Mouse (Mus musculus) forebrain, embryonic 11.5 days (tissue): ENCODE measurements at regions not wholly inside any gene's neighbourhood (a gene's known extent, or its start where the extent isn't known, plus 50 kb on each side); places are given as distances from the start of the nearest gene placed in this dataset.
A peak's percentile ranks its signal among the peaks of the same experiment; 100 is the strongest.

ENCODE experiments used
- ATAC-seq: fragments of 200-750 bp; cut with Nextera tagmentation; replicated peaks from 2 replicates; pipeline ENCODE4 v1.8.0; 2017; ENCODE audit warnings: moderate TSS enrichment; ENCODE audit not compliant: low FRiP score
- DNase-seq: peaks from one replicate; pipeline ENCODE4 v3.0.0-alpha.2; 2017; ENCODE audit warnings: low spot score
- H3K27ac ChIP-seq: fragments of 300-500 bp; sonication (generic); 2 replicates; pipeline ENCODE4 v1.5.1; 2014; ENCODE audit warnings: low read depth, low read length
- H3K27me3 ChIP-seq: fragments of 300-500 bp; sonication (generic); 2 replicates; pipeline ENCODE4 v1.6.1; 2014; ENCODE audit warnings: mild to moderate bottlenecking, low read length, mixed read lengths; ENCODE audit not compliant: control insufficient read depth, insufficient read depth
- H3K36me3 ChIP-seq: fragments of 300-500 bp; sonication (generic); 2 replicates; pipeline ENCODE4 v1.6.1; 2014; ENCODE audit warnings: mild to moderate bottlenecking, low read length, moderate library complexity, mixed read lengths; ENCODE audit not compliant: control insufficient read depth, insufficient read depth
- H3K4me1 ChIP-seq: fragments of 300-500 bp; sonication (generic); replicated peaks from 2 replicates; pipeline ENCODE4 v1.6.1; 2014; ENCODE audit warnings: low read length, mixed read lengths; ENCODE audit not compliant: control insufficient read depth, insufficient read depth
- H3K4me2 ChIP-seq: fragments of 300-500 bp; sonication (generic); 2 replicates; pipeline ENCODE4 v1.6.1; 2014; ENCODE audit warnings: low read depth, mild to moderate bottlenecking, low read length, moderate library complexity, mixed read lengths; ENCODE audit not compliant: severe bottlenecking
- H3K4me3 ChIP-seq: fragments of 300-500 bp; sonication (generic); 2 replicates; pipeline ENCODE4 v1.5.1; 2014; ENCODE audit warnings: low read depth, low read length
- H3K9ac ChIP-seq: fragments of 300-500 bp; sonication (generic); 2 replicates; pipeline ENCODE4 v1.6.1; 2014; ENCODE audit warnings: low read length
- H3K9me3 ChIP-seq: fragments of 300-500 bp; sonication (generic); 2 replicates; pipeline ENCODE4 v1.6.1; 2016; ENCODE audit warnings: low read length, mixed read lengths; ENCODE audit not compliant: control insufficient read depth
- WGBS: fragments of 180-500 bp; shearing (Covaris S2); extraction: QIAGEN DNeasy Blood & Tissue Kit; methylation state at CpG from one replicate; pipeline ENCODE4 v1.1.7; 2014; 5-methylcytosine and 5-hydroxymethylcytosine counted together

DNA sequence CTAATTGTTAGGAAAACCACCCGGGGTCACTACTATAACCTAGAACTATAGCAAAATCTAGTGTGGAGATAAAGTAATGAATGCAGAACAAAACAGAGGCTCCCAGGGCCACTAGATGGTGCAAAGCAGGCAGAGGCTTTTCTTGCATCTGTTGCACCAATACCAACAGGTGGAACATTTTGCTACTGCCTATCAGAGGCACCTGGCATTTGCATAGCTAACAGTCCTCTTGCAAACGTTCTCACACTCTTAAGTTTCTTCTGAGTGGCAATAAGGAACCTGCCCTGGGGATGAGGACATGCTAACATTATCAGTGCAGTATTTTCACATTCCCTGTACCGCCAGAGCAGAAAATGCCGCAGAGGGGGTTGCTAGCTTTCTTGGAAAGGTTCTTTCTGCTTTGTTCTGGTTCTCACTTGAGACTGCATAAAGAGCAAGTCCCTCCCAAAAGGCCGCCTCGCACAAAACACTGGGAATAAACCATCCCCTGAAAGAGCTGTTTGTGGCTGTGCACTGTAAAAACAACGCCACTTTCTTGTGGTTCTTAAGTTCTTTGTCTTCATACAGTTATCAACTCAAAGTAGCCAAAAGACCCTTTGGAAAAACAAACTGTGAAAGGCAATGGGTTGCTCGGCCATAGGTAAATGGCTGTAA, 193.2 kb upstream of the Smim15 start:
- Histone ChIP-seq H3K4me3 (no peak overlapping the region), H3K9ac (no peak overlapping the region), H3K9me3 (no peaks in the 10 kb centered on the region), H3K36me3 (no peaks in the 10 kb centered on the region), H3K27me3 (no peaks in the 10 kb centered on the region), H3K4me1 (peaks cover 20% of the 10 kb centered on the region), H3K27ac (peak overlapping the region; percentile 41; the same call in 1 of the 2 replicates), H3K4me2 (peak overlapping the region; percentile 6; the same call in 1 of the 2 replicates)
- no peak for DNase-seq
- WGBS, result 56% methylated on average over 8 of the region's 8 CpGs
- 0 out of 2 replicates have a peak, but pooled peaks have one; percentile 7 for ATAC-seq

DNA sequence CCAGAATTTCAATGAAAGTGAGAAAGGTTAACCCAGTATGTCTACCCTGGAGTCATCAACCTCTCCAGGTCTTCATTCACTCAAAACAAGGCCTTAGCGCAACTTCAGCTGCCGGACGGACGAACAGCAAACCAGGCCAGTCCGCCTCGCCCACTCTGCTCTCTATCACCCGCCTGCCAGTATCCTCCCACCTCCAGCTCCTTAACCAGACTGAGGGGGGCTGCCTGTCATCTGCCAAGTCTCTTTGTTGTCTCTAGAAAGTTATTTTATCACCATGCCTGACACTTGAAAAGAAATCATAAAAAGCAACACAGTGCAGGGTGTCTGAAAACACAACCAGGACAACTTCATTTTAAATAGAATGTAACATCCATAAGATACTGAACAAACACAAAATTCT, 195.4 kb upstream of the Smim15 start:
- Histone ChIP-seq H3K4me2 (no peak overlapping the region), H3K36me3 (no peaks in the 10 kb centered on the region), H3K4me1 (peaks cover 26% of the 10 kb centered on the region), H3K27me3 (no peaks in the 10 kb centered on the region), H3K9ac (no peak overlapping the region), H3K27ac (no peak overlapping the region), H3K4me3 (no peak overlapping the region), H3K9me3 (no peaks in the 10 kb centered on the region)
- ATAC-seq (no peak), DNase-seq (no peak)
- 81% methylated on average over 7 of the region's 7 CpGs for WGBS

DNA sequence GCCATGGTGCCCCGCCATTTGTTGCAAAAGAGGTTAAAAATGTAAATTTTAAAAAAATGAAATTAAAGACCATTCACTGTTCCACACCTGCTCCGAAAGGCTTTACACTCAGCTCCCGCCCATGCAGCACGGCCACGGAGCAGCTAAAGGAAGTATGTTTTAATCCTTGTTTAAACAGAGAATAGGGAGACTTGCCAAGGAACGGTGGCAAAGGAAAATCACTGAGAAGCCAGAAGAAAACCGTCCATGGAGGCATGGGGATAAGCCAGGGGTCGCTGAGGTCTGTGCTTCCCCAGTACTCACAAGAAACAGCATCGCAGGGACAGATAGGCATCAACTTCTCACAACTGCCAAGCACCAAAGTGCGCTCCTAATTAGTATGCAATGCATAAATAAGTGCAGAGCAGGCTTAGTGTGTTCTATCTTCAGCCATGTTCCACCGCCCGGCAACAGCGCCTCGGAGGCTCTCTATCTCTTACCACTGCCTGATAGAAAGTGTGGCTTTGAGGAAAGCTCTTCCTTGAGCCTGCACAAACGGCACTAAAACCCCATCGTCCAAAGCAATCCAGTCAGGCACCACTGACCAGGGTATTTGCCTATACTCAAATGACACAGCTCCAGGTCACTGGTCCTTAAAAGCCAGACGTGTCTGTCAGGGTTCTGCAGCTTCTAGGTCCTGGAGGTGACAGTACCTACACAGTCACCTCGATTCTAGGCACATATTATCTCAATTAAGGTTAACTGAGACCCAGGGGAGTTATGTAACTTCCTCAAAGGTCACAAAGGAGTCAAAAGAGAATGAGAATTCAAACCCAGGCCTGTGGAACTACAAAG, 196.8 kb upstream of the Smim15 start:
- WGBS, result 37% methylated on average over 18 of the region's 18 CpGs
- Histone ChIP-seq H3K4me3 (no peak overlapping the region), H3K4me2 (peak overlapping the region; percentile 39), H3K27ac (peak overlapping the region; percentile 26; the same call in 1 of the 2 replicates), H3K9ac (peak overlapping the region; percentile 9; the same call in 1 of the 2 replicates), H3K4me1 (peaks cover 26% of the 10 kb centered on the region), H3K27me3 (no peaks in the 10 kb centered on the region), H3K36me3 (no peaks in the 10 kb centered on the region), H3K9me3 (no peaks in the 10 kb centered on the region)
- ATAC-seq (0 out of 2 replicates have a peak, but pooled peaks have one; percentile 19), DNase-seq (no peak)

- ATAC-seq, result 0 out of 2 replicates have a peak, but pooled peaks have one; percentile 14
- H3K36me3 ChIP-seq, result no peaks in the 10 kb centered on the region
- H3K9ac ChIP-seq, result peak overlapping the region; percentile 9; the same call in 1 of the 2 replicates
- 17% methylated on average over 10 of the region's 10 CpGs for WGBS
- peak overlapping the region; percentile 39 for H3K4me2 ChIP-seq
- H3K27me3 ChIP-seq, result no peaks in the 10 kb centered on the region
- DNase-seq, result no peak
- peaks cover 25% of the 10 kb centered on the region for H3K4me1 ChIP-seq
- no peak overlapping the region for H3K4me3 ChIP-seq
- H3K9me3 ChIP-seq, result no peaks in the 10 kb centered on the region
- peak overlapping the region; percentile 26 for H3K27ac ChIP-seq
Measured at GRCm38 (mm10) chr13:107846621-107847178, 197.5 kb upstream of the Smim15 start.

- no peak overlapping the region for H3K27ac ChIP-seq
- H3K27me3 ChIP-seq, result no peaks in the 10 kb centered on the region
- no peak overlapping the region for H3K4me3 ChIP-seq
- H3K9ac ChIP-seq, result no peak overlapping the region
- no peak for DNase-seq
- no peak for ATAC-seq
- H3K36me3 ChIP-seq, result no peaks in the 10 kb centered on the region
- no peak overlapping the region for H3K4me2 ChIP-seq
- peaks cover 23% of the 10 kb centered on the region for H3K4me1 ChIP-seq
- H3K9me3 ChIP-seq, result no peaks in the 10 kb centered on the region
- WGBS, result 60% methylated on average over 4 of the region's 4 CpGs
Measured at GRCm38 (mm10) chr13:107845838-107846237, 198.4 kb upstream of the Smim15 start.

DNA sequence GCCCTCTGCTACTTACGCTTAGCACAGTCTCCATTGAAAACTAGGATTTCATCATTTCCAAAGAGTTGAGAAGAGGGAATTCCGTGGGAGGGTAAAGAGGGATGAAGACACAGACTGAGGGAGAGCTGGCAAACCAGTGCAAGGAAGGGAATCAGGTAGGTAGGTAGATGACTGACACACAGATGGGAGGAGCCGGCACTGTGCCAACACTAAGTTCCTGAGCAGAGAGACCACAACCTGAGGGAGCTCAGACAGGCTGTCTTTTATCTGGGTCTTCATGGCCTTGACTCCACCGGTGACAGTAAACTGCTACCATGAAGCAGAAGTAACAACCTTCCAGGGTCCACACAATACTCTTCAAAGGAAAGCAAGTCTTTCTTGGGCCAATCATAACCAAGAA, 200.2 kb upstream of the Smim15 start:
- ATAC-seq (no peak), DNase-seq (no peak)
- Histone ChIP-seq H3K36me3 (no peaks in the 10 kb centered on the region), H3K27ac (no peak overlapping the region), H3K4me1 (peaks cover 23% of the 10 kb centered on the region), H3K9ac (no peak overlapping the region), H3K4me3 (no peak overlapping the region), H3K9me3 (no peaks in the 10 kb centered on the region), H3K27me3 (no peaks in the 10 kb centered on the region), H3K4me2 (no peak overlapping the region)
- 90% methylated on average over 4 of the region's 4 CpGs for WGBS

DNA sequence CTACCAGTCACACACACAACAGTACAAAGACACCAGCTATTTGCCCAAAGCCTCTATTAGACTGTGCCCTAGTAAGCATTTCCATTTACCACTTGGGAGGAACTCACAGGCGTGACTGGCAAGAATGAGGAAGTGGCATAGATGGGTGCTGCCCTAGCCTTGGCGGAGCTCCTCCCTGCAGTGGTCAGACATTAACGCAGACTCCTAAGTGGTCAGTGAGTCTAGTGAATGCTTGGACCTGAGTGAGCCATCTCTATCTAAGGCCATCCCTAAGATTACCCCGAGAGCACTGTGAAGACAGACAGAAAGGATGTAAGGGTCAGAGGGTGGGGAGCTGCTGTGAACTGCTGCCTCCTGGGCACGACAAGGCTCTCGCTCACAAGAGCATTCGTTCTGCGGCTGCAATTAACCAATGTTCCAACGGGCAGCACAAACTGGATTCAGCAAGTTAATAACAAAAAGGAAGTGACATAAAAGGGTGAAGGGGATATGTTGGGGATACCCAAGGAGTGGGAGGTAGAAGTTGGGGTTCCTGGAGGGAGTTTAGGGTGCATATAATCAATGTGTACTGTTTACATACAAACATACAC, 206.0 kb upstream of the Smim15 start:
- Histone ChIP-seq H3K4me2 (no peak overlapping the region), H3K9ac (no peak overlapping the region), H3K27ac (no peak overlapping the region), H3K9me3 (no peaks in the 10 kb centered on the region), H3K36me3 (no peaks in the 10 kb centered on the region), H3K27me3 (no peaks in the 10 kb centered on the region), H3K4me1 (peaks cover 14% of the 10 kb centered on the region), H3K4me3 (no peak overlapping the region)
- no peak for DNase-seq
- WGBS, result 87% methylated on average over 9 of the region's 9 CpGs
- no peak for ATAC-seq

GRCm38 (mm10) chr13:107837206-107837952, 206.9 kb upstream of the Smim15 start:
- H3K27ac ChIP-seq, result 0 out of 2 replicates have a peak overlapping the region, but pooled peaks have one; percentile 7
- no peaks in the 10 kb centered on the region for H3K27me3 ChIP-seq
- 48% methylated on average over 5 of the region's 5 CpGs for WGBS
- H3K4me1 ChIP-seq, result peaks cover 14% of the 10 kb centered on the region
- no peak for DNase-seq
- ATAC-seq, result no peak
- H3K9me3 ChIP-seq, result no peaks in the 10 kb centered on the region
- no peaks in the 10 kb centered on the region for H3K36me3 ChIP-seq
- H3K4me3 ChIP-seq, result no peak overlapping the region
- H3K9ac ChIP-seq, result no peak overlapping the region
- H3K4me2 ChIP-seq, result no peak overlapping the region
